Mouse (Mus musculus) CH12.LX (cell line): Measurements from ENCODE around the gene Pmis2. TPM values are rescaled to one million over a fixed set of nuclear protein-coding genes. Genes with fewer than 3 reads are reported as not detected.
A peak's percentile ranks its signal among the peaks of the same experiment; 100 is the strongest.

Experiments
- DNase-seq: peaks from one replicate; pipeline ENCODE4 v3.0.0-alpha.2; 2013; ENCODE audit errors: extremely low read depth
- H3K27ac ChIP-seq: 2 replicates; pipeline ENCODE4 v1.5.1; 2012; ENCODE audit warnings: low read depth, mild to moderate bottlenecking, control low read depth, moderate library complexity; ENCODE audit not compliant: insufficient read depth
- H3K27me3 ChIP-seq: replicated peaks from 2 replicates; pipeline ENCODE3; 2012; ENCODE audit warnings: inconsistent platforms
- H3K36me3 ChIP-seq, 2 experiments: replicated peaks in 1 of 2; 2 replicates each; pipeline versions ENCODE3 to v1.6.1; 2012; ENCODE audit warnings: inconsistent platforms in 1 of 2, low read length in 1 of 2, mild to moderate bottlenecking in 1 of 2, mixed read lengths in 1 of 2, moderate library complexity in 1 of 2; ENCODE audit not compliant: control insufficient read depth in 1 of 2, insufficient read depth in 1 of 2
- H3K4me1 ChIP-seq, 2 experiments: 2 replicates each; pipeline ENCODE4 v1.6.1; 2012; ENCODE audit warnings: inconsistent platforms in 1 of 2, moderate library complexity in 1 of 2; ENCODE audit not compliant: insufficient read depth in 2 of 2, control insufficient read depth in 1 of 2
- H3K4me2 ChIP-seq: 2 replicates; pipeline ENCODE4 v1.6.1; 2012; ENCODE audit warnings: low read depth, mild to moderate bottlenecking, control low read depth; ENCODE audit not compliant: poor library complexity, insufficient read depth, severe bottlenecking
- H3K4me3 ChIP-seq, 3 experiments: fragments of 150-350 bp in 1 of 3; sonication (generic) in 1 of 3; replicated peaks in 1 of 3; 2 replicates each; pipeline versions ENCODE3 to v1.5.1; 2011 to 2012; ENCODE audit warnings: low read depth in 2 of 3, low read length in 2 of 3, mild to moderate bottlenecking in 2 of 3, moderate library complexity in 2 of 3, control low read depth in 1 of 3, improper control_type of control experiment in 1 of 3, inconsistent platforms in 1 of 3, mixed read lengths in 1 of 3; ENCODE audit not compliant: poor library complexity in 1 of 3
- H3K79me2 ChIP-seq: replicated peaks from 2 replicates; pipeline ENCODE4 v1.6.1; 2012; ENCODE audit warnings: mild to moderate bottlenecking, moderate library complexity; ENCODE audit not compliant: control insufficient read depth, poor library complexity, insufficient read depth, severe bottlenecking; ENCODE audit errors: extremely low read depth
- H3K9ac ChIP-seq: 2 replicates; pipeline ENCODE4 v1.6.1; 2012; ENCODE audit warnings: low read depth, mild to moderate bottlenecking, control low read depth, moderate library complexity; ENCODE audit not compliant: insufficient read depth
- H3K9me3 ChIP-seq: replicated peaks from 2 replicates; pipeline ENCODE3; 2012; ENCODE audit warnings: low read length, inconsistent platforms, mixed read lengths
- BHLHE40 ChIP-seq: IDR thresholded peaks from 2 replicates; pipeline ENCODE4 v1.6.1; 2011; ENCODE audit warnings: mild to moderate bottlenecking, low read depth, low read length, improper control_type of control experiment
- CHD1 ChIP-seq: IDR thresholded peaks from 2 replicates; pipeline ENCODE4 v1.6.1; 2012; ENCODE audit warnings: low read depth, low read length, improper control_type of control experiment, inconsistent platforms
- ELF1 ChIP-seq: IDR thresholded peaks from 2 replicates; pipeline ENCODE4 v1.6.1; 2014; ENCODE audit warnings: low read depth, mild to moderate bottlenecking, inconsistent platforms, low read length, improper control_type of control experiment
- ETS1 ChIP-seq: conservative IDR thresholded peaks from 2 replicates; pipeline ENCODE4 v1.6.1; 2012; ENCODE audit warnings: low read depth, mild to moderate bottlenecking, inconsistent platforms, low read length, improper control_type of control experiment, moderate library complexity
- GABPA ChIP-seq: IDR thresholded peaks from 2 replicates; pipeline ENCODE4 v1.6.1; 2012; ENCODE audit warnings: low read depth, low read length, improper control_type of control experiment, inconsistent platforms; ENCODE audit not compliant: insufficient replicate concordance
- HCFC1 ChIP-seq: IDR thresholded peaks from 2 replicates; pipeline ENCODE4 v1.6.1; 2012; ENCODE audit warnings: low read depth, mild to moderate bottlenecking, inconsistent platforms, low read length, improper control_type of control experiment
- JUN ChIP-seq: IDR thresholded peaks from 2 replicates; pipeline ENCODE4 v1.6.1; 2011; ENCODE audit warnings: low read depth, mild to moderate bottlenecking, low read length, improper control_type of control experiment, moderate library complexity; ENCODE audit not compliant: insufficient read depth
- JUND ChIP-seq: conservative IDR thresholded peaks from 2 replicates; pipeline ENCODE4 v1.6.1; 2011; ENCODE audit warnings: low read depth, low read length, improper control_type of control experiment
- KAT2A ChIP-seq: IDR thresholded peaks from 2 replicates; pipeline ENCODE4 v1.6.1; 2012; ENCODE audit warnings: low read length, improper control_type of control experiment, inconsistent platforms; ENCODE audit not compliant: insufficient replicate concordance
- MAFK ChIP-seq: IDR thresholded peaks from 2 replicates; pipeline ENCODE4 v1.6.1; 2011; ENCODE audit warnings: low read length, improper control_type of control experiment; ENCODE audit not compliant: insufficient replicate concordance
- MAX ChIP-seq: IDR thresholded peaks from 2 replicates; pipeline ENCODE4 v1.6.1; 2011; ENCODE audit warnings: low read length, improper control_type of control experiment
- MAZ ChIP-seq: IDR thresholded peaks from 2 replicates; pipeline ENCODE4 v1.6.1; 2012; ENCODE audit warnings: low read depth, mild to moderate bottlenecking, inconsistent platforms, low read length, improper control_type of control experiment, moderate library complexity
- MEF2A ChIP-seq: IDR thresholded peaks from 2 replicates; pipeline ENCODE4 v1.6.1; 2014; ENCODE audit warnings: low read depth, mild to moderate bottlenecking, inconsistent platforms, low read length, improper control_type of control experiment, borderline replicate concordance
- MXI1 ChIP-seq: IDR thresholded peaks from 2 replicates; pipeline ENCODE4 v1.6.1; 2011; ENCODE audit warnings: mild to moderate bottlenecking, low read depth, low read length, improper control_type of control experiment
- PAX5 ChIP-seq: IDR thresholded peaks from 2 replicates; pipeline ENCODE4 v1.6.1; 2012; ENCODE audit warnings: low read length, inconsistent platforms, mixed read lengths
- SIN3A ChIP-seq: IDR thresholded peaks from 2 replicates; pipeline ENCODE4 v1.6.1; 2012; ENCODE audit warnings: low read length, improper control_type of control experiment, inconsistent platforms
- UBTF ChIP-seq: IDR thresholded peaks from 2 replicates; pipeline ENCODE4 v1.6.1; 2012; ENCODE audit warnings: low read depth, mild to moderate bottlenecking, inconsistent platforms, low read length, improper control_type of control experiment, moderate library complexity
- ZKSCAN1 ChIP-seq: IDR thresholded peaks from 2 replicates; pipeline ENCODE4 v1.6.1; 2012; ENCODE audit warnings: low read depth, inconsistent platforms, low read length, improper control_type of control experiment, borderline replicate concordance
- ZNF384 ChIP-seq: IDR thresholded peaks from 2 replicates; pipeline ENCODE4 v1.6.1; 2012; ENCODE audit warnings: low read depth, low read length, improper control_type of control experiment, inconsistent platforms
- dilution Hi-C: fragments of 300-500 bp; cut with MboI; formaldehyde crosslinking; loops from 2 replicates; pipeline ENCODE4 v1.14.3; 2020; ENCODE audit warnings: low sequenced_read_pairs; ENCODE audit not compliant: extremely low pct_unique_long_range_greater_than_20kb, extremely low pct_ligation_motif_present
- in situ Hi-C: fragments of 300-500 bp; cut with MboI; formaldehyde crosslinking; loops from 3 replicates; pipeline ENCODE4 v1.14.3; 2019; ENCODE audit warnings: low sequenced_read_pairs, low pct_ligation_motif_present, low pct_unique_long_range_greater_than_20kb, mixed read lengths
- polyA plus RNA-seq: library from polyadenylated mRNA; unstranded; fragments of >175 nt; gene quantifications from 2 replicates; pipeline ENCODE4 v1.2.1, GENCODE M21; 2012; ENCODE audit warnings: low read depth; ENCODE audit not compliant: insufficient read length
- total RNA-seq, 2 experiments: library from RNA; depleted of rRNA; stranded (reverse); fragments of 300-350 nt in 1 of 2; fragments of >200 nt in 1 of 2; gene quantifications; 2 replicates each; pipeline ENCODE4 v1.2.3; 2012 to 2014

Pmis2 gene
- total and polyA plus RNA-seq, 3 experiments, result not detected

DNA sequence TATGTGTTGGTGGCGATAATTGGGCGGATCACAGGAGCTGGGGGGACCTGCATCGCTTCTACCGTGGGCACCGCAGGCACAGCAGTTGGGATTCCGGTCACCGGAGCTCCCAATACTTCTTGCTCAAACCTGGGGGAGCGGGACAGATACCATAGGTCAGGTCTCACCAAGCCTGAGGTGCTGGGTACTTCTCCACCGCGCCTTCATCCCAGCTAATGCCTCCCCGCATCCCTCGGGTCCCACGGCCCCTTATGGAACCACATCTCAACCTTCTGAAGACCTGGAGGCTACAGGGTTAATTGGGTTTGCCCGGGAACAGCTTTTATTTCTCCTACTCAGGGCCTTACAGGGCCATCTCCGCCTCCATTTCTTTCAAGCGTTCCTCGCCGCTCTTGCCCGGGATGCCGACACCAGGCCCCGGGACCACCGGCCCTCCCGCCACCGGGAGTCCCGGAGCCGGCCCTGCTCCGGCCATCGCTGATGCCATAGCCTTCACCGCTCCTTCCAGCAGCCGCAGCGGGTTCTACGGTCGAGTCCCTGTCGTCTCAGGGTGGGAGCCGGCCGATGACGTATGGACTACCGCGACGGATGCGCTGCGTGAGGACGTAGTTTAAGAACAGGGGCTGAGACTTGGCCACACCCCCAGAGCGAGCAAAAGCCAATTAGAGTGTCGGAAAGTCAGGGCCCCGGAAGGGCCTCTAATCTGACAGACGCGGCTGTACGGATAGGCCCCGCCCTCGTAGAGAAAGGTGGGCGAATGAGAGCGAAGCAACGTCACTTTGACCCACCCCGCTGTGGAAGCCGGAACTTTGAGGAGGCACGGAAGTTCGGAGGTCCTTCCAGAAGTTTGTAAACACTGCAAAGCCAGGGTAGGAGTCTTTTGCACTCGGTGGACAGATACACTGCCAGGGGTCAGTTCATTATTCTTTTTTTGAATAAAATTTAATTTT, 21.5 kb downstream of the Pmis2 start, which contains the start of gene Rbm42 (continued):
- TF ChIP-seq MAFK, result no peak
- TF ChIP-seq KAT2A, result peak; percentile 76; the same call in 1 of the 2 replicates
- TF ChIP-seq SIN3A, result peak; percentile 97
- TF ChIP-seq ELF1, result peak; percentile 100
- TF ChIP-seq PAX5, result no peak
- no peak for TF ChIP-seq UBTF
- peak; percentile 76 for TF ChIP-seq MXI1
- TF ChIP-seq ZKSCAN1, result no peak
- TF ChIP-seq BHLHE40, result no peak
- no peak for TF ChIP-seq ETS1
- 0 out of 2 replicates have a peak, but pooled peaks have one; percentile 46 for TF ChIP-seq MEF2A
- TF ChIP-seq, all 38 proteins: peak for 16

DNA sequence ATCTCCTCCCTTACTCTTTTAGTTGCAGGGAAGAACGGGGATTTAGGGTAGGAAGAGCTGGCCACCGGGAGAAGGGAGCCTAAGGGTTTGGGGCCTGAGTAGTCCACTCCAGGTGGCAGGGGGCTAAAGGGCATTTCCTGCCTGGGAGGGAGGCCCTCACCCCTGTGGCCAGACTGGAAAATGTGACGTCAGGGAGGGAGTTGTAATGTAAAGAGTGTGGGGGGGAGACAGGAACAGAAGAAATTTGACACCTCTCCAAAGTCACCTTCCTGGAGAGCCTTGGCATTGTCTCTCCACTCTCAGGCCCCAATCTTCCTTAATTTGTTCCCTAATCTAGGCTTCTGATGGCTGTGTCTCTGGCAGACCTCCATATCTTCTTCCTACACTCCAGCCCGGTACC, 32.3 kb downstream of the Pmis2 start:
- Histone ChIP-seq H3K27ac (no peak overlapping the region), H3K4me3 (no peak overlapping the region), H3K9me3 (no peaks in the 10 kb centered on the region), H3K36me3 (peaks cover 36 to 43% of the 10 kb centered on the region in 2 experiments), H3K79me2 (no peaks in the 10 kb centered on the region), H3K9ac (no peak overlapping the region), H3K27me3 (no peaks in the 10 kb centered on the region), H3K4me1 (peaks cover 9 to 13% of the 10 kb centered on the region in 2 experiments; a peak in 3 of 4 replicates), H3K4me2 (no peak overlapping the region)
- dilution Hi-C loops (no loop called here), in situ Hi-C loops (no loop called here)
- DNase-seq, result no peak
- TF ChIP-seq JUND, result peak; percentile 53; the same call in 1 of the 2 replicates
- TF ChIP-seq PAX5, result no peak
- peak; percentile 42; the same call in 1 of the 2 replicates for TF ChIP-seq JUN
- TF ChIP-seq CHD1, result no peak

DNA sequence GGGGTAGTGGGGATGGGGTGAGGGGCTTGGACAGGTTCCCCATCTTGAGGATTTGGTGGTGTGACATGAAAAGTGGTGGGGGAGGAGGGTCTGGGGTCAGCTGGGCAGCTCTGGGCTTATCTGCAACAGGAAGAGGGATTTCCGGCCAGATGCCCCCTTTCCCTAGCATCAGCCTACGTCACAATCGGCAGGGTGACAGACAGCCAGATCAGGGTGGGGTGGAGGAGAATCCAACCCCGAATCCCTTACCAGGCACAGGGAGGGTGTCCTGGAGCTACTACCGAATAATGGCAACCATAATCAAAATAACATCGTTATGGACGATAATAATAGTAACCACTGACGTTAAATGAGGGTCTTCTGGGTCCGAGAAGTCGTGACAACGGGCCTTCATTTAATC, 35.0 kb downstream of the Pmis2 start:
- dilution Hi-C loops, result no loop called here
- in situ Hi-C loops, result no loop called here
- H3K9ac ChIP-seq, result no peak overlapping the region
- no peak for TF ChIP-seq MXI1
- TF ChIP-seq PAX5, result no peak
- TF ChIP-seq HCFC1, result no peak
- no peak for TF ChIP-seq GABPA
- TF ChIP-seq MAZ, result no peak
- no peak for TF ChIP-seq MEF2A
- no peak for TF ChIP-seq ELF1
- TF ChIP-seq ZNF384, result no peak
- TF ChIP-seq MAX, result no peak
- TF ChIP-seq CHD1, result no peak
- TF ChIP-seq SIN3A, result no peak
- DNase-seq, result no peak
- no peak overlapping the region for H3K4me3 ChIP-seq
- peaks cover 9 to 13% of the 10 kb centered on the region in 2 experiments; a peak in 3 of 4 replicates for H3K4me1 ChIP-seq
- peaks cover 14 to 16% of the 10 kb centered on the region in 2 experiments for H3K36me3 ChIP-seq
- no peaks in the 10 kb centered on the region for H3K9me3 ChIP-seq
- no peaks in the 10 kb centered on the region for H3K27me3 ChIP-seq
- no peaks in the 10 kb centered on the region for H3K79me2 ChIP-seq
- H3K27ac ChIP-seq, result no peak overlapping the region
- no peak overlapping the region for H3K4me2 ChIP-seq
